Mouse (Mus musculus) lung, embryonic 14.5 days (tissue): ENCODE data around the gene Mylip. TPM values are rescaled to one million over a fixed set of nuclear protein-coding genes. Genes with fewer than 3 reads are reported as not detected.

ENCODE experiments used
- ATAC-seq: fragments of 200-750 bp; cut with Nextera tagmentation; 2 replicates; pipeline ENCODE4 v1.8.0; 2017; ENCODE audit warnings: mild to moderate bottlenecking, moderate TSS enrichment, moderate library complexity; ENCODE audit not compliant: insufficient read depth
- DNase-seq: peaks from one replicate; pipeline ENCODE4 v3.0.0-alpha.2; 2015
- H3K27ac ChIP-seq: fragments of 300-500 bp; sonication (generic); 2 replicates; pipeline ENCODE4 v1.5.1; 2014; ENCODE audit warnings: low read depth, mild to moderate bottlenecking, moderate library complexity
- H3K27me3 ChIP-seq: fragments of 300-500 bp; sonication (generic); 2 replicates; pipeline ENCODE4 v1.6.1; 2014; ENCODE audit warnings: low read length, control low read depth; ENCODE audit not compliant: insufficient read depth
- H3K36me3 ChIP-seq: fragments of 300-500 bp; sonication (generic); 2 replicates; pipeline ENCODE4 v1.6.1; 2014; ENCODE audit warnings: control low read depth; ENCODE audit not compliant: insufficient read depth
- H3K4me1 ChIP-seq: fragments of 300-500 bp; sonication (generic); 2 replicates; pipeline ENCODE4 v1.6.1; 2014; ENCODE audit warnings: antibody characterized with exemption, control low read depth; ENCODE audit not compliant: insufficient read depth
- H3K4me2 ChIP-seq: fragments of 300-500 bp; sonication (generic); 2 replicates; pipeline ENCODE4 v1.6.1; 2014; ENCODE audit warnings: mild to moderate bottlenecking
- H3K4me3 ChIP-seq: fragments of 300-500 bp; sonication (generic); 2 replicates; pipeline ENCODE4 v1.5.1; 2014; ENCODE audit warnings: low read depth, low read length
- H3K9ac ChIP-seq: fragments of 300-500 bp; sonication (generic); 2 replicates; pipeline ENCODE4 v1.6.1; 2014
- H3K9me3 ChIP-seq: fragments of 300-500 bp; sonication (generic); 2 replicates; pipeline ENCODE4 v1.6.1; 2016; ENCODE audit warnings: low read depth, low read length, control low read depth
- CTCF ChIP-seq: IDR thresholded peaks from 2 replicates; pipeline ENCODE4 v1.5.1; 2016; ENCODE audit warnings: antibody characterized with exemption, low read depth
- WGBS: fragments of 180-500 bp; shearing (Covaris S2); extraction: QIAGEN DNeasy Blood & Tissue Kit; methylation state at CpG from one replicate; pipeline ENCODE4 v1.1.7; 2014; 5-methylcytosine and 5-hydroxymethylcytosine counted together
- polyA plus RNA-seq: library from polyadenylated mRNA; unstranded; fragments of >200 nt; fragmentation: Nextera tagmentation; extraction: Ambion mirVana; gene quantifications from 2 replicates; pipeline ENCODE4 v1.2.1, GENCODE M21; 2014

Mylip gene
- polyA plus RNA-seq, 1 experiment from 2014 or later, result 3.8 TPM

DNA sequence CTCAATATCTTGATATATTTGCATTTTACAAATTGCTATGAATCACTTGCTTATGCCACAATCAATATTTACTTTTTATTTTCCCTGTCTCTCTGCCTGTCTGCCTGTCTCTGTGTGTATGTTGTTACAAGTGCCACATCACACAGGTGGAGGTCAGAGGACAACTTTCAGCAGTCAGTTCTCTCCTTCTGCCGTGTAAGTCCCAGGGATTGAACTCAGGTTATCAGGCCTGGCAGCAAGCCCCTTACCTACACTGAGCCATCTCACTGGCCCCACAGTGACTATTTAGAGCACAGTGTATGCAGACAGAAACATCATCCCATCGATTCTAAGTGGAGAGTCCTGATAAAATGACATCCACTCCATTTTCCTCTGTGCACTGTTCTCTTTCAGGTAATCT lies 4.9 kb upstream of the Mylip start:
- Histone ChIP-seq H3K4me2 (no peak overlapping the region), H3K9ac (no peak overlapping the region), H3K4me1 (no peaks in the 10 kb centered on the region), H3K9me3 (no peaks in the 10 kb centered on the region), H3K27ac (no peak overlapping the region), H3K4me3 (no peak overlapping the region), H3K27me3 (no peaks in the 10 kb centered on the region), H3K36me3 (no peaks in the 10 kb centered on the region)
- WGBS, result 54% methylated on average over 2 of the region's 2 CpGs
- no peak for TF ChIP-seq CTCF
- no peak for ATAC-seq
- no peak for DNase-seq

DNA sequence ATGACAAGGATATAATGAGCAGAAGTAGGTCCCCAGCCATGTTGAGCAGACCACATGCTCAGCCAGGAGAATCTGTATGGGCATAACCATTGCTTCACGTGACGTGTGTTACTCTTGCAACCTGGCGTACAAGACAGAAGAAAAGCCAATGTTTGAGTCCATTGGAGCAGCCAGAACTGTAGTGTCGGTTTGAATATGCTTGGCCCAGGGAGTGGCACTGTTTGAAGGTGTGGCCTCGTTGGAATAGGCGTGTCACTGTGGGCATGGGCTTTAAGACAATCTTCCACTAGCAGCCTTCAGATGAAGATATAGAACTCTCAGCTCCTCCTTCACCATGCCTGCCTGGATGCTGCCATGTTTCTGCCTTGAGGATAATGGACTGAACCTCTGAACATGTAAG lies 4.0 kb upstream of the Mylip start:
- 88% methylated on average over 6 of the region's 6 CpGs for WGBS
- no peak overlapping the region for H3K4me2 ChIP-seq
- no peak overlapping the region for H3K27ac ChIP-seq
- no peak for TF ChIP-seq CTCF
- DNase-seq (no peak), ATAC-seq (no peak)
- H3K36me3 ChIP-seq, result no peaks in the 10 kb centered on the region
- H3K9me3 ChIP-seq, result no peaks in the 10 kb centered on the region
- no peaks in the 10 kb centered on the region for H3K27me3 ChIP-seq
- H3K9ac ChIP-seq, result no peak overlapping the region
- no peak overlapping the region for H3K4me3 ChIP-seq
- H3K4me1 ChIP-seq, result no peaks in the 10 kb centered on the region

DNA sequence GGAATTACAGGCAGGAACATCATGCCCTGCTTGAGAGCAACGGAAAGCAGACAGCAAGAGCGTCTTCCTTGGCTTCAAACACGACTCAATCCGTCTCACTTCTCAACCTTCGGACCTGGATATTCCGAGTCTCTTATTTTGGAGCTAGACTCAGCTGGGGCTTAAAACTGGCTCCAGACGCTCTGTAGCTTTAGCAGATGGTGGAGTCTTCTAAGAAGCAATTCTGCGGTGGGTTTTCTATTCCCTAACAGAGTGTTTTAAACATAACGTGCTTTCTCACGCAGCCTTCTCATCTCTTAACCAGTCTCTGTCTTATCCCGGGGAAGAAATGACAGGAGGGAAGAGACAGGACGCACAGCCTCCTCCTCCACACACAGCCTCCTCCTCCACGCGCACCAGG lies 3.3 kb upstream of the Mylip start:
- DNase-seq (no peak), ATAC-seq (no peak)
- no peak overlapping the region for H3K9ac ChIP-seq
- no peaks in the 10 kb centered on the region for H3K27me3 ChIP-seq
- H3K36me3 ChIP-seq, result no peaks in the 10 kb centered on the region
- peaks cover 5% of the 10 kb centered on the region for H3K4me1 ChIP-seq
- no peak for TF ChIP-seq CTCF
- no peaks in the 10 kb centered on the region for H3K9me3 ChIP-seq
- H3K4me3 ChIP-seq, result no peak overlapping the region
- 87% methylated on average over 14 of the region's 14 CpGs for WGBS
- no peak overlapping the region for H3K4me2 ChIP-seq
- H3K27ac ChIP-seq, result no peak overlapping the region

DNA sequence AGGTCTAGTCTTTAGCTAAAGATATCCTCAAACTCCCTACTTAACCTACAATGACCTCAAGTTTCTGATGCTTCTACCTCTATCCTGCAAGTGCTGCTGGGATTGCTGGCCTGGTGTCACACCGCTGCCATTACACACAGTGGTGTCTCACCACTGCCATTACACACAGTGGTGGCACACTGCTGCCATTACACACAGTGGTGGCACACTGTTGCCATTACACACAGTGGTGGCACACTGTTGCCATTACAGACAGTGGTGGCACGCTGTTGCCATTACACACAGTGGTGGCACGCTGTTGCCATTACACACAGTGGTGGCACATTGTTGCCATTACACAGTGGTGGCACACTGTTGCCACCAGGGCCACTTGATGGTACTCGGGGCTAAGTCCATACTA lies 2.3 kb upstream of the Mylip start:
- Histone ChIP-seq H3K27me3 (no peaks in the 10 kb centered on the region), H3K36me3 (no peaks in the 10 kb centered on the region), H3K4me1 (peaks cover 12% of the 10 kb centered on the region), H3K9ac (no peak overlapping the region), H3K9me3 (no peaks in the 10 kb centered on the region), H3K4me3 (no peak overlapping the region), H3K4me2 (no peak overlapping the region), H3K27ac (no peak overlapping the region)
- ATAC-seq, result no peak
- 92% methylated on average over 4 of the region's 4 CpGs for WGBS
- TF ChIP-seq CTCF, result peak; percentile 54
- no peak for DNase-seq

DNA sequence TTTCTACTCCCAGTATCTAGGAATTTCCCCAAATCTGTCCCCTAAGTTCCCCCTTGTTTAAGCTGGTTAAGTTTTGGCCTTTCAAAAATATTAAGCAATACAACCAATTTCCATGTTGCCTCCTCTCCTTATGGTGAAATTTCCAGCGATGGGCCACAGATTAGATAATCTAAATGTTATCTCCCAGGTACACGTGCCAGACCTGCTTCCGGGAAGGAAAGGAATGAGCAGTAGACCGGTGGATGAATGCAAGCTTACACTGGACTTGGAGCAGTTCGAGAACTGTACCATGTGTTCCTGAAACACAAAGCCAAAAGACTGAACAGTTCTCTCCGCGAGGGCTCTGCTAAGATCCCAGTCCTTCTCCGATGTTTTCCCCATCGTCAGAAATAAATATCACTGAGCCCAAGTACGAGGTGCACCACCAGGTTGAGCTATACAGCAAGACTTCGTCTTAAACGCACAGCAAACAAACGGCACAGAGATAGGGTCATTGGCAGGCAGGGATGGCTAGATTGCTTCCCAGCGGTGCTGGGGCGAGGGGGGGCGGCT lies 1.2 kb upstream of the Mylip start:
- no peak overlapping the region for H3K27ac ChIP-seq
- H3K4me1 ChIP-seq, result peaks cover 16% of the 10 kb centered on the region
- TF ChIP-seq CTCF, result no peak
- H3K9me3 ChIP-seq, result no peaks in the 10 kb centered on the region
- 64% methylated on average over 16 of the region's 16 CpGs for WGBS
- no peak overlapping the region for H3K9ac ChIP-seq
- no peak overlapping the region for H3K4me3 ChIP-seq
- no peak for DNase-seq
- no peak for ATAC-seq
- no peaks in the 10 kb centered on the region for H3K36me3 ChIP-seq
- H3K4me2 ChIP-seq, result peak overlapping the region; percentile 99
- H3K27me3 ChIP-seq, result no peaks in the 10 kb centered on the region

DNA sequence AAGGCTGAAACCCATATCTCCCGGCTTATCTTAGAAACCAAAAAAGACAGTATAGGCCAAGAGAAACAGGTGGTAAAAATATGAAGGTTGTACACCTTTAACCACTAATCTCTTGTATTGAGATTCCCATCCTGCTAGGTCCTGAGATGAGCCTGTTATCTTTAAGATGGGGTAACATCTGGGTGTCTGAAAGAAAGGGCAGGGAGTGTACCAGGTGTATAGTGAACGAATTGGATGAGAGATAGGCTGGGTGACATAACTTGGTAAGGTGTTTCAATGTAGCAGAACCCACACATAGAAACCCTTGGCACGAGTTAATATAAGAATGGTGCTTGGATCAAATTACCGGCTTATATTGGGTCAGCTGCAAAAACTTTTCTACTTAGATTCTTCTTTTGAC lies 653 bp upstream of the Mylip start:
- Histone ChIP-seq H3K27ac (no peak overlapping the region), H3K4me3 (peak overlapping the region; percentile 73), H3K4me2 (peak overlapping the region; percentile 99), H3K27me3 (no peaks in the 10 kb centered on the region), H3K4me1 (peaks cover 16% of the 10 kb centered on the region), H3K36me3 (no peaks in the 10 kb centered on the region), H3K9ac (no peak overlapping the region; the same call in 1 of the 2 replicates), H3K9me3 (no peaks in the 10 kb centered on the region)
- 28% methylated on average over 4 of the region's 4 CpGs for WGBS
- no peak for DNase-seq
- ATAC-seq, result no peak
- no peak for TF ChIP-seq CTCF

DNA sequence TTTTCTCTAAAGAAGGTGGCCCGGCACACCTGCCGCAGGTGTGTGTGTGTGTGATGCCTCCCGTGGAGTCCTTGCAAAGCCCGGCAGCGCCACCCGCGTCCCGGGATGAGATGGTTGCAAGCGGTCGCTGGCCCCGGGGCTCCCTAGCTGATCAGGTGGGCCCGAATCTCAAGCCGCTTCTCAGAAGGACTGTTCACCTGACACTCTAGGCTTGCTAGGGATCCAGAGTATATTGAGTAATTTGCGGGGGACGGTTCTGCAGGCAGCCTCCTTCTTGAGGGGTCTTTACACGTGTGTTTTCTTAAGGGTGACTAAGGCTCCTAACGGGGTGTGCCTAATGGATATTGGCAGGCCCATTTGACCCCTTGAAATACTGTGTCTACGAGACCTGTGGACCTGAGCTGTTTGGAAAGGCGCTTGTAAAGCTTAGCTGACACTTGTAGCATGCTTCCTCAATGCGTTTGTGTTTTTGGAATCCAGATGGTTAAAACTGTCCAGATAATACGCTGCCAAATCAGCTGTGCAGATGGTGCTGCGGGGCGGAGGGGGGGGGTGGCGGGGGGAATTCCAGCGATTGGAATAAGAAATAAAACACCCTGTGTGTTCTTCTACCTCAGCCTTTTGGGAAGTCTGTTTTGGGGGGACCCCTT lies 895 bp downstream of the Mylip start:
- peak; percentile 74 for DNase-seq
- Histone ChIP-seq H3K4me2 (peak overlapping the region; percentile 99), H3K4me1 (peaks cover 16% of the 10 kb centered on the region), H3K9ac (peak overlapping the region; percentile 71), H3K4me3 (peak overlapping the region; percentile 73), H3K27ac (peak overlapping the region; percentile 84), H3K36me3 (no peaks in the 10 kb centered on the region), H3K9me3 (no peaks in the 10 kb centered on the region), H3K27me3 (no peaks in the 10 kb centered on the region)
- WGBS, result 1% methylated on average over 25 of the region's 25 CpGs
- peak; percentile 1; the same call in 1 of the 2 replicates for ATAC-seq
- TF ChIP-seq CTCF, result peak; percentile 29; the same call in 1 of the 2 replicates
